Mouse (Mus musculus) gastrocnemius, adult 18-20 months (tissue): ENCODE results near the gene Trim67. TPM values are rescaled to one million over a fixed set of nuclear protein-coding genes. Genes with fewer than 3 reads are reported as not detected.
A peak's percentile ranks its signal among the peaks of the same experiment; 100 is the strongest.

Source experiments
- DNase-seq: peaks from one replicate; pipeline ENCODE4 v3.0.0; 2021; ENCODE audit warnings: low spot score
- long read RNA-seq, 2 experiments: library from polyadenylated mRNA; stranded (forward); transcript quantifications; one replicate each; pipeline ENCODE4 v2.0.0; 2021
- total RNA-seq, 2 experiments: library from RNA; stranded (reverse); gene quantifications; 2 replicates each; pipeline ENCODE4 v1.2.3; 2021

Trim67 gene
- total RNA-seq: under 1 TPM; 0.05 to 0.21 TPM
- long read RNA-seq, experiment 1: 0 reads
- long read RNA-seq, experiment 2: 0 reads

GRCm38 (mm10) chr8:124792708-124793107, at the start of gene Trim67:
Trim67 (plus strand) TSS chr8:124793092.
- DNase-seq: no peak

- no peak for DNase-seq
These were observed 46.2 kb upstream of the Trim67 start for GRCm38 (mm10) chr8:124746661-124747060.

- DNase-seq: no peak
These were observed 41.7 kb upstream of the Trim67 start for GRCm38 (mm10) chr8:124751191-124751590.

- peak; percentile 25 for DNase-seq
These were observed 41.2 kb upstream of the Trim67 start, which contains the start of gene Fam89a for GRCm38 (mm10) chr8:124751709-124752173. Fam89a (minus strand) TSS chr8:124751832.

GRCm38 (mm10) chr8:124752325-124752862, 40.5 kb upstream of the Trim67 start:
- DNase-seq: no peak

- DNase-seq: no peak
These were observed 38.6 kb upstream of the Trim67 start for GRCm38 (mm10) chr8:124754101-124754791.

GRCm38 (mm10) chr8:124754792-124755190, 38.1 kb upstream of the Trim67 start:
- no peak for DNase-seq

- no peak for DNase-seq
These were observed 37.4 kb upstream of the Trim67 start for GRCm38 (mm10) chr8:124755481-124755880.

- DNase-seq: no peak
These were observed 36.7 kb upstream of the Trim67 start for GRCm38 (mm10) chr8:124756153-124756552.

- no peak for DNase-seq
These were observed 36.3 kb upstream of the Trim67 start for GRCm38 (mm10) chr8:124756601-124757000.

GRCm38 (mm10) chr8:124758544-124758943, 34.3 kb upstream of the Trim67 start:
- no peak for DNase-seq

GRCm38 (mm10) chr8:124763061-124763460, 29.8 kb upstream of the Trim67 start:
- DNase-seq: no peak

GRCm38 (mm10) chr8:124772389-124772788, 20.5 kb upstream of the Trim67 start:
- no peak for DNase-seq

GRCm38 (mm10) chr8:124775695-124776094, 17.2 kb upstream of the Trim67 start:
- peak; percentile 51 for DNase-seq

GRCm38 (mm10) chr8:124780236-124780635, 12.7 kb upstream of the Trim67 start:
- DNase-seq: peak; percentile 68

- peak; percentile 33 for DNase-seq
These were observed 10.5 kb upstream of the Trim67 start for GRCm38 (mm10) chr8:124782431-124782830.

GRCm38 (mm10) chr8:124783228-124783627, 9.7 kb upstream of the Trim67 start:
- no peak for DNase-seq

- DNase-seq: no peak
These were observed 8.3 kb upstream of the Trim67 start for GRCm38 (mm10) chr8:124784613-124785012.

- no peak for DNase-seq
These were observed 2.2 kb upstream of the Trim67 start for GRCm38 (mm10) chr8:124790676-124791075.

GRCm38 (mm10) chr8:124791751-124792150, 1.1 kb upstream of the Trim67 start:
- DNase-seq: no peak

GRCm38 (mm10) chr8:124792186-124792585, 706 bp upstream of the Trim67 start:
- no peak for DNase-seq

- DNase-seq: peak; percentile 88
These were observed 320 bp downstream of the Trim67 start for GRCm38 (mm10) chr8:124793172-124793651.
